Mouse (Mus musculus): ENCODE results near the gene Synpo2. TPM values are rescaled to one million over a fixed set of nuclear protein-coding genes. Genes with fewer than 3 reads are reported as not detected.

Gene Synpo2
- polyA plus RNA-seq, 1 experiment from 2014 or later = 1.3 TPM

- H3K27me3 ChIP-seq (ENCODE audit: poor library complexity, severe bottlenecking) = no peaks in the 10 kb centered on the region
- no peak for DNase-seq (ENCODE audit: extremely low spot score, low spot score)
- H3K27ac ChIP-seq = no peak overlapping the region
- WGBS = 95% methylated on average over 5 of the region's 5 CpGs
- H3K36me3 ChIP-seq (replicated peaks) = no peaks in the 10 kb centered on the region
- no peaks in the 10 kb centered on the region for H3K9me3 ChIP-seq
- H3K4me1 ChIP-seq = no peaks in the 10 kb centered on the region
- H3K4me3 ChIP-seq = no peak overlapping the region
Observed at GRCm38 (mm10) chr3:123152911-123153310, 83.0 kb downstream of the Synpo2 start.

- H3K36me3 ChIP-seq (replicated peaks) = no peaks in the 10 kb centered on the region
- WGBS = 86% methylated on average over 8 of the region's 8 CpGs
- H3K4me3 ChIP-seq = no peak overlapping the region
- no peaks in the 10 kb centered on the region for H3K9me3 ChIP-seq
- H3K4me1 ChIP-seq = no peaks in the 10 kb centered on the region
- no peak overlapping the region for H3K27ac ChIP-seq
- no peak for DNase-seq (ENCODE audit: extremely low spot score, low spot score)
- H3K27me3 ChIP-seq (ENCODE audit: poor library complexity, severe bottlenecking) = no peaks in the 10 kb centered on the region
Observed at GRCm38 (mm10) chr3:123150523-123151135, 85.3 kb downstream of the Synpo2 start.

DNA sequence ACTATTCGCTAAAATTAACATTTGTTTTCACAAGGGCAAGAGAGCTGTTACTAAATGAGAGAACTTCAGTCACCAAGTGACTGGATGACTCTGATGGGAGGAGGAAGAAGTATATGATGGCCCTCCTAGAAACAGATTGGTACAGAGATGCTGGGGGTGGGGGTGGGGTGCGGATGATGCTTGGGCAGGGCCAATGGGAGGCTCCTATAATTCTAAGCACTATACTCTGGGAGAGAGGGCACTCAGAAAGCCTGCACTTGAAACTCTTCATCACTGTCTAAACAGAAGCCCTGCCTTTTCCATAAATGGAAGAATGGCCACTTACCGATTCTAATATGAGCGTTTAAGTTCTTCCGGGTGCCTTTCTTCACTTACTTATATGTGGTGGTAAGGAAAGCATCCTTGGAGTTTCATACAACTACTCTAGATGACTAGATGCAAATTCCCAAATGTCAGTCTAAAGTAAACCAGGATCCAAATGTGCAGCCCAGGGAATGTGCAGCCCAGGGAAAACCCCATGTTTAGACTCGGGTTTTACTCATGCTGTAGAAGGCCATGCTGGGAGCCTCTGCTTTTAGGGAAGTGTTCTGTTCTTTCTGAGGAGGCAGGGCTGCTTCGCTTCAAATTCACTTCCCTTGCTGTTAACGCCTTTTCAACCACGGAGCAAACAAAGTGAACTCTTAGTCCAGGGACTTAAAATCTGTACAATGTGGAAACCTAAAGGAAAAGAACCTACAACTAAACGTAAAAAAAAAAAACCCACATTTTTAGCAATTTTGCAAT lies 86.4 kb downstream of the Synpo2 start:
- 90% methylated on average over 10 of the region's 10 CpGs for WGBS

GRCm38 (mm10) chr3:123148641-123149040 lies 87.3 kb downstream of the Synpo2 start:
- H3K27ac ChIP-seq = no peak overlapping the region
- no peak overlapping the region for H3K4me3 ChIP-seq
- WGBS = 90% methylated on average over 3 of the region's 3 CpGs
- no peak for DNase-seq (ENCODE audit: extremely low spot score, low spot score)
- H3K27me3 ChIP-seq (ENCODE audit: poor library complexity, severe bottlenecking) = no peaks in the 10 kb centered on the region
- no peaks in the 10 kb centered on the region for H3K36me3 ChIP-seq (replicated peaks)
- H3K4me1 ChIP-seq = no peaks in the 10 kb centered on the region
- H3K9me3 ChIP-seq = no peaks in the 10 kb centered on the region

More for the DNA sequence above, 86.4 kb downstream of the Synpo2 start:
- H3K9me3 ChIP-seq = no peaks in the 10 kb centered on the region
- no peaks in the 10 kb centered on the region for H3K27me3 ChIP-seq (ENCODE audit: poor library complexity, severe bottlenecking)
- H3K4me3 ChIP-seq = no peak overlapping the region
- no peaks in the 10 kb centered on the region for H3K4me1 ChIP-seq
- H3K27ac ChIP-seq = no peak overlapping the region
- H3K36me3 ChIP-seq (replicated peaks) = no peaks in the 10 kb centered on the region
- no peak for DNase-seq (ENCODE audit: extremely low spot score, low spot score)

DNA sequence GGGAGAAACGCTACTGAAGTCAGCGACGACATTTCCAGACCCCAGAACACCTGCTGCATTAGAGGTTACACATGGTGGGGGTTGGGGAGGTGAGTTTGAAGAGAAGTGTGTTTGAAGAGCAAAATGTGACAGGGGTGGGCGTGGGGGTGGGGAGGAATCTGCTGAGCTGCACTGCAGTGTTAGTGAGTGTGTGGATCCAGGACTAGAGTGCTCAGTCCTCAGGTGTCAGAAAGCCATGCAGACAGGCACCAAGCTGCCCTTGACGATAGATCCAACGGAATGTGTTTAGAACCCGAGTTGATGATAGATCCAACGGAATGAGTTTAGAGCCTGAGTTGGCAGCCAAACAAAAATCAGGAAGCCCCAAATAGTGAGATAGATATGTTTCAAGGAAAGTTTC lies 89.4 kb downstream of the Synpo2 start:
- Histone ChIP-seq H3K4me1 (no peaks in the 10 kb centered on the region), H3K27ac (no peak overlapping the region), H3K4me3 (no peak overlapping the region), H3K36me3 (replicated peaks) (no peaks in the 10 kb centered on the region), H3K27me3 (ENCODE audit: poor library complexity, severe bottlenecking) (no peaks in the 10 kb centered on the region), H3K9me3 (no peaks in the 10 kb centered on the region)
- WGBS = 90% methylated on average over 8 of the region's 8 CpGs
- DNase-seq (ENCODE audit: extremely low spot score, low spot score) = no peak

- Histone ChIP-seq H3K4me1 (no peaks in the 10 kb centered on the region), H3K9me3 (no peaks in the 10 kb centered on the region), H3K36me3 (replicated peaks) (no peaks in the 10 kb centered on the region), H3K27me3 (ENCODE audit: poor library complexity, severe bottlenecking) (no peaks in the 10 kb centered on the region), H3K4me3 (no peak overlapping the region), H3K27ac (no peak overlapping the region)
- DNase-seq (ENCODE audit: extremely low spot score, low spot score) = no peak
- WGBS = 87% methylated on average over 4 of the region's 4 CpGs
Observed at GRCm38 (mm10) chr3:123145942-123146341, 90.0 kb downstream of the Synpo2 start.

DNA sequence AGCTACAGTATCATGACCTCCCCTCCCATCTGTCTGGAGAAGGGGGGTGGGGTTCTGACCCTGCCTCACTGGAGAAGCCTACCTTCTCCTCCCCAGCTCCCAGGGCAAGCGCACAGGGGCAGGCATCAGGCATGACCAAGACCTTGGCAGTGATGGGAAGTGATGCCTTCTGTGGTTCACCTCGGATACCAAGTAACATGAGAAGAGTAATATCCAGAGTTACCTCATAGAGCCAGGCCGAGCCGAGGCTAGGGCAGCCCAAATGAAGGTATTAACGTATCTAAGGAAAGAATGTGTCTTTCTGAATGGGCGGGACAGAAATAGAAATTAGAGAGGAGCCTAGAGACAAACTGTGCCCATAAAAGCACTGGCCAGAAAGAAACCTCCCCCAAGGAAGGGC lies 92.5 kb downstream of the Synpo2 start:
- Histone ChIP-seq H3K4me1 (no peaks in the 10 kb centered on the region), H3K27me3 (ENCODE audit: poor library complexity, severe bottlenecking) (no peaks in the 10 kb centered on the region), H3K36me3 (replicated peaks) (no peaks in the 10 kb centered on the region), H3K27ac (no peak overlapping the region), H3K4me3 (no peak overlapping the region), H3K9me3 (no peaks in the 10 kb centered on the region)
- no peak for DNase-seq (ENCODE audit: extremely low spot score, low spot score)
- WGBS = 84% methylated on average over 6 of the region's 6 CpGs

GRCm38 (mm10) chr3:123142298-123142697 lies 93.7 kb downstream of the Synpo2 start:
- H3K4me3 ChIP-seq = no peak overlapping the region
- DNase-seq (ENCODE audit: extremely low spot score, low spot score) = no peak
- no peaks in the 10 kb centered on the region for H3K27me3 ChIP-seq (ENCODE audit: poor library complexity, severe bottlenecking)
- no peaks in the 10 kb centered on the region for H3K4me1 ChIP-seq
- H3K27ac ChIP-seq = no peak overlapping the region
- no peaks in the 10 kb centered on the region for H3K9me3 ChIP-seq
- H3K36me3 ChIP-seq (replicated peaks) = no peaks in the 10 kb centered on the region
- 77% methylated on average over 3 of the region's 3 CpGs for WGBS

GRCm38 (mm10) chr3:123141069-123141468 lies 94.9 kb downstream of the Synpo2 start:
- no peak overlapping the region for H3K27ac ChIP-seq
- whole genome bisulfite sequencing = 83% methylated on average over 6 of the region's 6 CpGs
- H3K36me3 ChIP-seq (replicated peaks) = no peaks in the 10 kb centered on the region
- no peaks in the 10 kb centered on the region for H3K9me3 ChIP-seq
- H3K4me1 ChIP-seq = no peaks in the 10 kb centered on the region
- H3K4me3 ChIP-seq = no peak overlapping the region
- DNase-seq (ENCODE audit: extremely low spot score, low spot score) = no peak
- no peaks in the 10 kb centered on the region for H3K27me3 ChIP-seq (ENCODE audit: poor library complexity, severe bottlenecking)

DNA sequence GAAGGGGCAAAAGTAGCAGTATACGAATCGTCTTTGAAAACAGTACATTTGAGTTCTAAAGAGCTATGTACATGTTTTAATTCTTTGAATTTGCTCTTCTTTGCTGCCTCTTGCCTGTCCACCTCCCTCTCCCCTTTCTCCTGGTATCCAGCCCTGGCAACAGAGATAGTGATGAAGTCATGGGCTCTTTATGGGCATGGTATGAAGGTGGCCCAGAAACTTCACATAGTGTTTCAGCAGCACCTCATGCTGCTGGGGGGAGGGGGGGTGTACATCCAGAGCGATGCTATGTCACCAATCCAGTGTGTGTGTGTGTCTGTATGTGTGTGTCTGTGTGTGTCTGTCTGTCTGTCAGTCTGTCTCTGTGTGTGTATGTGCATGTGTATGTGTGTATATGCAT lies 95.8 kb downstream of the Synpo2 start:
- no peaks in the 10 kb centered on the region for H3K36me3 ChIP-seq (replicated peaks)
- DNase-seq (ENCODE audit: extremely low spot score, low spot score) = no peak
- no peak overlapping the region for H3K27ac ChIP-seq
- WGBS = 97% methylated on average over 3 of the region's 3 CpGs
- no peaks in the 10 kb centered on the region for H3K4me1 ChIP-seq
- no peaks in the 10 kb centered on the region for H3K9me3 ChIP-seq
- no peaks in the 10 kb centered on the region for H3K27me3 ChIP-seq (ENCODE audit: poor library complexity, severe bottlenecking)
- H3K4me3 ChIP-seq = no peak overlapping the region

- no peak overlapping the region for H3K27ac ChIP-seq
- no peaks in the 10 kb centered on the region for H3K27me3 ChIP-seq (ENCODE audit: poor library complexity, severe bottlenecking)
- H3K4me1 ChIP-seq = no peaks in the 10 kb centered on the region
- no peak for DNase-seq (ENCODE audit: extremely low spot score, low spot score)
- H3K36me3 ChIP-seq (replicated peaks) = no peaks in the 10 kb centered on the region
- no peak overlapping the region for H3K4me3 ChIP-seq
- 72% methylated on average over 5 of the region's 5 CpGs for WGBS
- no peaks in the 10 kb centered on the region for H3K9me3 ChIP-seq
Observed at GRCm38 (mm10) chr3:123139619-123140018, 96.3 kb downstream of the Synpo2 start.

DNA sequence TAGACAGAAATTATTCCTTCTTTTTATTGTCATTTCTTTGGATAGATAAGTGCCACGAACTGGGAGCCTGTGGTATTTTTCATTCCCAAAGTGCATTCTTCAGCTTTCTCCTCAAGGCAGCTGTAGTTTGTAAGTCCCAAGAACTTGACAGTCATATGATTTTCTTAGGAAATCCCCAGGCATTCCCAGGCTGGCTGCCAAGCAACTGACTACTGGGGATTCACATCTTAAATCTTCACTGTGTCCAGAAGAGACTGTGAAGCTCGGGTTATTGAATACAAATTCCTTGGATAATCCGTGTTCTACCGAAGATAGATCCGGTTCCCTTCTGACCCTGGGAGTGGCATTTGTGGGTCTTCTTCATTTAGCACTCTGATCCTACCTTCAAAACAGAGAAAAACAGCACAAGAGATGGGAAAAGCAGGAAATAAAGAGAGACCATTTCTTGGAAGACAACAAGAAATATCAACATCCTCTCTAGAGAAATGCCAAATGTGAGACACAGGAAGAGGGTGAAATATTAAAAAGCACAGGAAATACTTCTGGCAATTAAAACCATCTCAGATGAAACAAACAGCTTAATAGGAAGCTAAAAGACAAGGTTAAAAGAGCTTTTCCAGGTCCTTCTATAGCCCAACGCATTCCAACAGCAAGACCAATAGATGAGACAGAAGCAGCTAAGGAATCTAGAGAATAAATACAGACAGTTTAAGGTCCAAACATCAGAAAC lies 97.5 kb downstream of the Synpo2 start:
- 87% methylated on average over 6 of the region's 6 CpGs for WGBS
- Histone ChIP-seq H3K9me3 (no peaks in the 10 kb centered on the region), H3K36me3 (replicated peaks) (no peaks in the 10 kb centered on the region), H3K4me3 (no peak overlapping the region), H3K4me1 (no peaks in the 10 kb centered on the region), H3K27ac (no peak overlapping the region), H3K27me3 (ENCODE audit: poor library complexity, severe bottlenecking) (no peaks in the 10 kb centered on the region)
- no peak for DNase-seq (ENCODE audit: extremely low spot score, low spot score)

GRCm38 (mm10) chr3:123132101-123132500 lies 103.8 kb downstream of the Synpo2 start:
- WGBS = 90% methylated on average over 2 of the region's 2 CpGs
- Histone ChIP-seq H3K4me1 (no peaks in the 10 kb centered on the region), H3K4me3 (no peak overlapping the region), H3K27ac (no peak overlapping the region), H3K36me3 (replicated peaks) (no peaks in the 10 kb centered on the region), H3K27me3 (ENCODE audit: poor library complexity, severe bottlenecking) (no peaks in the 10 kb centered on the region), H3K9me3 (no peaks in the 10 kb centered on the region)
- no peak for DNase-seq (ENCODE audit: extremely low spot score, low spot score)

Measured in forebrain, embryonic 10.5 days (tissue).